Mouse (Mus musculus) myocyte (in vitro differentiated cells): ENCODE measurements around the gene Gm20696.

Source experiments
- POLR2A ChIP-seq: IDR thresholded peaks from one replicate; pipeline ENCODE4 v1.6.1; 2011; ENCODE audit warnings: low read depth, mild to moderate bottlenecking, control low read depth, moderate library complexity; ENCODE audit not compliant: insufficient read length
- REST ChIP-seq: IDR thresholded peaks from one replicate; pipeline ENCODE4 v1.6.1; 2011; ENCODE audit warnings: mild to moderate bottlenecking, control low read depth, moderate library complexity; ENCODE audit not compliant: insufficient read depth, insufficient read length
- TCF12 ChIP-seq: IDR thresholded peaks from one replicate; pipeline ENCODE4 v1.6.1; 2011; ENCODE audit warnings: mild to moderate bottlenecking, control low read depth; ENCODE audit not compliant: poor library complexity, insufficient read depth, severe bottlenecking
- TCF3 ChIP-seq: IDR thresholded peaks from one replicate; pipeline ENCODE4 v1.6.1; 2011; ENCODE audit warnings: low read depth, control low read depth; ENCODE audit not compliant: insufficient read length
- USF1 ChIP-seq: IDR thresholded peaks from one replicate; pipeline ENCODE4 v1.6.1; 2011; ENCODE audit warnings: low read depth, mild to moderate bottlenecking, control low read depth, moderate library complexity

GRCm38 (mm10) chr6:99377716-99378115 is 288.9 kb downstream of the Gm20696 start:
- TF ChIP-seq USF1 = no peak
- no peak for TF ChIP-seq TCF3
- no peak for TF ChIP-seq POLR2A
- no peak for TF ChIP-seq TCF12
- TF ChIP-seq REST = no peak
